Mouse (Mus musculus) cerebellum, adult 9-10 months (tissue): ENCODE measurements around the gene Apoa2.

Experiments used
- DNase-seq: peaks from one replicate; pipeline ENCODE4 v3.0.0; 2022

Apoa2 gene

DNA sequence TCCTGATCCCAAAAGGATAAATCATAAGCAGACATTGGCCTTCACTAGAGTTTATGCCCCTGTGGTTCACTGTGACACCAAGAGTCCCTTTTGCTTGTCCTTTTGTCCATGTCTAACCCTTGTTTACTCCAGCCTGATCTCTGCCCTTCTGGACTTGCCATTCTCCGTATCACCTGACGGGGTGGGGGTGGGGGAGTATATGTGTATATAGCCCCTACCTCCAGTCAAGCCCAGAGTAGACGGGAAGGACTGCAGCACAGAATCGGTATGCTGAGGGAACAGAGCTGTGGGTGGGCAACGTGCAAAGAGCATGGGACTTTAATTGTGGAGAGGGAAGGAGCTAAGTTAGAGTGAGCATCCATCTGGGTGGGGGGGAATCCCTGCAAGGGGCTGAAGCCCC is at the start of gene Apoa2:
Gene Apoa2, plus strand, starts transcription at position 198 of the 400 bp plus-strand sequence.
- no peak for DNase-seq

- DNase-seq = no peak
Measured at GRCm38 (mm10) chr1:171179487-171180171, 45.2 kb upstream of the Apoa2 start.

GRCm38 (mm10) chr1:171183025-171183424 is 41.8 kb upstream of the Apoa2 start:
- no peak for DNase-seq

DNA sequence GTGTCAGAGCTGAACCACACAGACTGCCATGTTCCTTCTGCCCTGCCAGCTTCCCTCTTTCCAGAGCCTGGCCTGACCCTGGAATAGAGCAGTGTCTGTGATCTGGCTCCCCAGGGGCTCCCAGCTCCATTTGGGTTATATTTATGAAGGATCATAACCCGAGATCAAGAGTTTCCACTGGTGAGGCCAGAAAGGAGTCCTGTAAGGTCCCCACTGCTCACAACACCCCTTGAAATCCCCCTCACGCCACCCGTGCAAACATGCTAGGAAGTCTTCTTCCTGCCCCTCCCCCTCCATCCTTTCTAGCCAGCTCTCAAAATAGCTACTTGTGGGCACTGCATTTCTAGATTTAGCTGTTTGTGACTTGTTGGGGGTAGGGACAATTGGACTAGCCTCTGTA is 41.2 kb upstream of the Apoa2 start:
- no peak for DNase-seq

DNA sequence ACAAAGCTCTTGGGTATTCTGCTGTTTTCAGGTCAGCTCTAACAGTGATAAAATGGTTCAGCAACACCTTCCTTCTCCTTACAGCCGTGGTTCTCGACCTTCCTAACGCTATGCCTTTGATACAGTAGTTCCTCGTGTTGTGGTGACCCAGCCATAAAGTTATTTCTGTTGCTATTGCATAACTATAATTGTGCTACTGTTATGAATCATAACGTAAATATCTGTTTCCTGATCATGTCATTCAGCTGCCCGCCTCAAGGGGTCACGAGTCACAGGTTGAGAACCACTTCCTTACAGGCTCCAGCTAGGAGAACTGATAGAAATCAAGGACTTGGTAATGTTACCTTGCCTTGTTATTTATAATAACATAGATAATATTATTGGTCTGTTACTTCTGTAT is 40.5 kb upstream of the Apoa2 start:
- no peak for DNase-seq

DNA sequence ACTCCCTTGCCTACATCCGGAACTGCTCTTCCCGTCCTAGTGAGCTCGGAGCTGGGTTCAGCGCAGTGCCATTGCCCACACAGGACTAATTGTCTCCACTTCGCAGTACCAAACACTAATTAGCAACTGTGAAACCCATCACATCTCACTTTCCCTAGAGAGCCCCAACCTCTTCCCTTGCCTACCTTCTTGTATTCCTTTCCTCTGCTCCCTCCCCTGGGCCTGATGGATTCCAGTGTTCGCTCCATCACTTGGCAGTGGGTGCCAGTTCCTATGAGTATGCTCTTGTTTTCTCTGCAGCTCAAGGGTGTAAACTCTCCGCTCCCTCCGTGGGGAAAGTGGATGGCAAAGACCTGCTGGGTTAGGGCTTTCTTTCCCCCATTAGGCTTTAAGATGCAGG is 39.2 kb upstream of the Apoa2 start:
- DNase-seq = no peak

GRCm38 (mm10) chr1:171187851-171188700 is 36.8 kb upstream of the Apoa2 start:
- no peak for DNase-seq

GRCm38 (mm10) chr1:171189046-171189445 is 35.8 kb upstream of the Apoa2 start:
- DNase-seq = no peak

GRCm38 (mm10) chr1:171189476-171190114 is 35.3 kb upstream of the Apoa2 start:
- DNase-seq = no peak

DNA sequence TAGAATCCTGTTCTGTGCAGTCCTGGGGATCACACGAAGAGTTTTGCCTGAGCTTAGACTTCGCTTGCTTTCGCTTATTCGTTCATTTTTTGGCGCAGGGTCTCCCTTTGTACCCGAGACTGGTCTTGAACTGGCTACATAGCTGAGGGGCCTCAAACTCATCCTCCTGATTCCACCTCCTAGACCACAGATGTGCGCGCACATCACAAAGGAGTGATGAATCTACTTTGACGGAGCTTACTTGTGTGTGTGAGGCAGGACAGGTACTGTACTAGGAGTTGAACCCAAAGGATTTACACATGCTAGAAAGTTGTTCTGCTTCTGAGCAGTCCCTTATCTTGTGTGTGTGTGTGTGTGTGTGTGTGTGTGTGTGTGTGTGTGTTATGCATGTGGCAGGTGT is 34.0 kb upstream of the Apoa2 start:
- DNase-seq = no peak

DNA sequence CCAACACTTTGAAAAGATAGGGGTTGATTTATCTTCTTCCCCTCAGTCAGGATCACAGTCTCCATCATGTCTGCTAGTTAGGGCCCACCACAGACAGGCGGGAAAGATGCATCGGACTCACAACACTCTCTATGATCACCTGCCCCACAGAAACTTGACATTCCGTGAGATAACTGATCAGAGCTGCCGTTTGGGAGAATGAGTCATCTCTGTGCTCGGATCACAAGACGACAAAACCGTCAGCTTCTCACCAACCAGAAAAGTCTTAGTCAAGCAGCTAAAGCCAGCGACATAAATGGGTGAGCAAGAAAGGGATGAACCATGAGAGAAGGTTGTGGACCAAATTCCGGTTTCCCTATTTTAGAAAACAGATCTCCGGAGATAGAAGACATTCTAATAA is 32.6 kb upstream of the Apoa2 start:
- no peak for DNase-seq

- no peak for DNase-seq
Measured at GRCm38 (mm10) chr1:171193093-171193840, 31.6 kb upstream of the Apoa2 start.

DNA sequence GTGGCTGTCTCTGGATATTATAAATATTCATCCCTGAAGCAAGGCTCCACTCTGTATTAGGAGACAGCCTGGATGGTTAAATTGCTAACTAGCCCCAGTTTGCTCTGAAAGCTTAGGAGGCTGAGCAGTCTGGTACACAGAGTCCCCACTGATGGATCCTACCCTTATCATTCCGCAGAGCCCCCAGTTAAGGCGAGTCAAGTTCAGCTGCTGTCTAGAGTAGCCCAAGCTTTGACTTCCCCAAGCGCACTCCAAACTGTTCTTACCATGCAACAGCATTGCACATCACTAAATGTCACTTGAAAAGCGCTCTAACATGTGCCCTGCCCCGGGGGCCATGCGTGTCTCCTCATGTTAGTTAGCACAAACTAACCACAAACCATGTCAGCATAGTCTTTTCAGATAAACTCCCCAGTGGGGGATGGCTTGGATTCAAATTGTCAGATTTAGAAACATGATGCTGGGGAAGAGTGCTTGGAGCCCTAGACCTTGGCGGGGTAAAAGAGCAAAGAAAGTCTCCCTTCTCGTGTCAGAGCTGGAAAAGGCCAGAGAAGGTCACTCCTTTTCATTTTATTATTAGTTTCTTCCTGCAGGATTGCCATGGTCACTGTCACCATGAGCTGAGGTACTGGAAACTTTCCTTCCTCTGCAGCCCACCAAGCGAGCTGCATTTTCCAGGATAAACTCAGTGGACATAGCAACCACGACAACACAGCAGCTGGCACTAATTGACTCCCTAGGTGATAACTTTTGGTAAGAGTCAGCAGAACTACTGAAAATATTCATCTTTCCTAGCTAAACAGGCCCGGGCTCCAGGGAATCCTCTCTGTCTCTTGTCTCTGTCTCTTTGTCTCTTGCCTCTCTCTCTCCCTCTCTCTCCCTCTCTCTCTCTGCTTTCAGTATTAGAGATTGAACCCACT is 30.7 kb upstream of the Apoa2 start:
- no peak for DNase-seq

DNA sequence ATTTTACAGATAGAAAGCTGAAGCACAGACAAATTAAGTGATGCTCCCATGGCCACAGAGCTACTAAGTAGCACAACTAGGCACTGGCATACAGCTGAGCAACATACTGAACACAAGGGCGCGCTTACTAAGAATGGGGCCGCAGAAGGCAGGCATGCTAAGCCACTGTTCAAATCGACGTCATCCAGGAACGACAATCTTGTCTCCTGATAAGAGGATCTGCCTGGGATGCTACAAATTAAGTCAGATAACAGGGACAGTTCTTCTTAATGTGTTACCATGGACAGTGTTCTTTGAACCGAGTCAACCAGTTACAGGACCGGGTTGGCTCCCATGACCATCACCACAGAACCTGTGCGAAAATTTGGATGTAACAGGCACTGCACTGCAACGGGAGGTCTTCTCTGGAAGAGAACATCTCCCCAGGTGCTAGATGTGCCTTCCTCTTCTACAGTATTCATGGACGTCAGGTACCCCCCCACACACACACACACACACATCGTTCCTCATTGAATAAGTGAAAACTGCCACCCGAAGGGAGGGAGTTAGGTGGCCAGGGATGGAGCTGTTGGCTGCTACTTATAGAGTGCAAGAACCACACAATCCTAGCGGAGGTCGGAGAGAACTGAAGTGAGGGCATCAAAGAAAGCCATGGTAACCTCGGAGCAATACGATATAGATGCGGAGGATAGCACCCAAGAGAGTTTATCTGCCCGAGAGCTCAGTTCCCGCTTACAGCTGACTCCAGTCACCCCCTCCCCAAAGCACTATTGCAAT is 29.6 kb upstream of the Apoa2 start:
- DNase-seq = no peak

DNA sequence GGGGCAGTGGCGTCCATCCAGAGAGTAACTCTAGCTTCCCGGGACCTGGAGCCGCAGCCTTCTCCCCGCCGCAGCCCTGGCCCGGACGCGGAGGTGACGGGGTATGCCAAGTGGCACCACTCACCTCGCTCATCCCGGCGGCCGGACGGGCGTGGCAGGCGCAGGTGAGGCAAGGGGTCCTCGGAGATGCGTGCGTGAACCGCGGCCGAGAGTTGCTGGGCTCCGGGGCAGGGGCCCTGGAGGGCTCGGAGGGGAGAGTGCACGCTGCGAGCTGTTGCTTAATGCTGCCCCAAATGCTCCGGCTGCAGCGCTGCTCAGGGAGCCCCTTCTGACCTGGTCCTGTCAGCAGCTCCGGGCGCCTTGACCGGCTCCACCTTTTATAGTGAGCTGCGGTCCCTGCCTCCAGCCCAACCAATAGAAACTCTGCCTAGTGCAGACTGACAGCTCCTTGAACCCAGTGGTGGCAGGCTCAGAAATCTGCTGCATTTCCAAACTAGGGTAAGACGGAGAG is 28.9 kb upstream of the Apoa2 start, which contains the start of gene Pcp4l1:
Gene Pcp4l1, minus strand, starts transcription at position 382 of the 511 bp plus-strand sequence.
- DNase-seq = peak; percentile 34

- no peak for DNase-seq
Measured at GRCm38 (mm10) chr1:171199532-171199931, 25.3 kb upstream of the Apoa2 start.

DNA sequence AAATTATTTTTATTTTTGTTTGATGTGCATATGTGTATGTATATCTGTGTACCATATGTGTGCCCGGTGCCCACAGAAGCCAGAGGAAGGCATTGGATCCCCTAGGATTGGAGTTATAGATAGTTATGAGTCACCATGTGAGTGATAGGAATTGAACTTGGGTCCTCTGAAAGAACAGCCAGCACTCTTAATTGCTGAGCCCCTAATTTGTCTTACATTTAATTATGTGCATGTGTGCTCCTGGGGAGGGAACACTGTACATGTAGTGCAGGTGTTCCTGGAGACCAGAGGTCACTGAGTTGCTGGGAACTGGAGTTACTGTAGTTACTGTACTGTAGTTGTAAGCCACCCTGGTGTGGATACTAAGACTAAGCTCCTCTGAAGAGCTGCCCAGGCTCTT is 24.1 kb upstream of the Apoa2 start:
- DNase-seq = no peak

DNA sequence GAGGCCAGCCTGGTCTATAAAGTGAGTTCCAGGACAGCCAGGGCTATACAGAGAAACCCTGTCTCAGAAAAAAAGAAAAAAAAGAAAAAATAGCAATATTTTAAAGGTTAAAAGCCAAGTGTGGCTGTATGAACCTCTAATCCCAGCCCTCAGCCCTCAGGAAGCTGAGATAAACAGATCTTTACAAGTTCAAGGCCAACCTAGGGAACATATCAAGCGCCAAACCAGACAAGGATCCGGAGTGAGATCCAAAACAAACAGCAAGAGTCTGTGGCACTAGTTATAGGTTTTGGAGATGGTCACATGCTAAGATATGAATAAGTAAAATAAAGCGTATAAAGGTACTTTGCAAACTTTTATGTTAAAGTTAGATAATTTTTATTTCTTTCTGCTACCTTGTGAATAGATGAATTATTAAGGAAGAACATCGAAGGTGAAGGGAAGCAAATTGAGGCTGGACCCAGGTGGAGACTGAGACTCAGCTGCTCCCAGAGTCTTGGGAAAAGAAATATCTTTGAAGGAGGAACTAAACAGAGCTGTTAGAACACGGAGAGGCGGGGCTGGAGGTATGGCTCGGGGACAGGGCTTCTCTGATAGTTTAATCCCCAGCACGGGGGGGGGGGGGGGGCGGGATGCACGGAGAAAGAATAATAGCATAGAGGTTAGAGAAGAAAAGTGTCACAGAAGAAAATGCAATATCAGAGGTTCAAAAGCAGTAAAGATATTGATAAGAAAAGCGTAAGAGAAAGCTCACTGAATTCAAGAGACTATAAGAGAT is 21.2 kb upstream of the Apoa2 start:
- DNase-seq = no peak

GRCm38 (mm10) chr1:171204249-171204644 is 20.6 kb upstream of the Apoa2 start:
- no peak for DNase-seq
